Mouse (Mus musculus): ENCODE results near the gene Tapbp.
"Not testable (repeated sequence)": the region's sequence is repeated elsewhere in the genome, so short reads cannot be mapped to it uniquely, and the experiment has no call there.

The Tapbp gene

GRCm38 (mm10) chr17:33915671-33916250 is at the start of gene Tapbp, which contains the start of gene Zbtb22:
Tapbp (plus strand) TSS chr17:33915899.
Zbtb22 (plus strand) TSS chr17:33915904.
- peak; percentile 87 for DNase-seq (ENCODE audit: low spot score)

GRCm38 (mm10) chr17:33873537-33873936 is 42.2 kb upstream of the Tapbp start, which contains the start of gene Gm7029:
Gm7029 (plus strand) TSS chr17:33873837.
- not testable (repeated sequence) for DNase-seq (ENCODE audit: low spot score)

- no peak for DNase-seq (ENCODE audit: low spot score)
Observed at GRCm38 (mm10) chr17:33874411-33874810, 41.3 kb upstream of the Tapbp start.

GRCm38 (mm10) chr17:33875797-33876196 is 39.9 kb upstream of the Tapbp start:
- not testable (repeated sequence) for DNase-seq (ENCODE audit: low spot score)

GRCm38 (mm10) chr17:33884320-33884719 is 31.4 kb upstream of the Tapbp start:
- not testable (repeated sequence) for DNase-seq (ENCODE audit: low spot score)

- DNase-seq (ENCODE audit: low spot score): not testable (repeated sequence)
Observed at GRCm38 (mm10) chr17:33887802-33888201, 27.9 kb upstream of the Tapbp start.

- not testable (repeated sequence) for DNase-seq (ENCODE audit: low spot score)
Observed at GRCm38 (mm10) chr17:33888230-33888629, 27.5 kb upstream of the Tapbp start.

GRCm38 (mm10) chr17:33889941-33890532 is 25.7 kb upstream of the Tapbp start:
- not testable (repeated sequence) for DNase-seq (ENCODE audit: low spot score)

- DNase-seq (ENCODE audit: low spot score): peak; percentile 98
Observed at GRCm38 (mm10) chr17:33890533-33891059, 25.1 kb upstream of the Tapbp start, which contains the start of gene Kifc1. Kifc1 (minus strand) TSS chr17:33890661.

- no peak for DNase-seq (ENCODE audit: low spot score)
Observed at GRCm38 (mm10) chr17:33891357-33891756, 24.3 kb upstream of the Tapbp start.

GRCm38 (mm10) chr17:33891892-33892291 is 23.8 kb upstream of the Tapbp start:
- DNase-seq (ENCODE audit: low spot score): not testable (repeated sequence)

- no peak for DNase-seq (ENCODE audit: low spot score)
Observed at GRCm38 (mm10) chr17:33892429-33892828, 23.3 kb upstream of the Tapbp start.

GRCm38 (mm10) chr17:33893011-33893410 is 22.7 kb upstream of the Tapbp start:
- not testable (repeated sequence) for DNase-seq (ENCODE audit: low spot score)

GRCm38 (mm10) chr17:33897114-33897794 is 18.4 kb upstream of the Tapbp start:
- DNase-seq (ENCODE audit: low spot score): no peak

GRCm38 (mm10) chr17:33898193-33898592 is 17.5 kb upstream of the Tapbp start:
- not testable (repeated sequence) for DNase-seq (ENCODE audit: low spot score)

GRCm38 (mm10) chr17:33899642-33900041 is 16.1 kb upstream of the Tapbp start:
- no peak for DNase-seq (ENCODE audit: low spot score)

GRCm38 (mm10) chr17:33900281-33900988 is 15.3 kb upstream of the Tapbp start:
- DNase-seq (ENCODE audit: low spot score): no peak

- DNase-seq (ENCODE audit: low spot score): no peak
Observed at GRCm38 (mm10) chr17:33900989-33901314, 14.7 kb upstream of the Tapbp start.

- DNase-seq (ENCODE audit: low spot score): no peak
Observed at GRCm38 (mm10) chr17:33901653-33902052, 14.0 kb upstream of the Tapbp start.

GRCm38 (mm10) chr17:33902079-33902478 is 13.6 kb upstream of the Tapbp start:
- DNase-seq (ENCODE audit: low spot score): no peak

- DNase-seq (ENCODE audit: low spot score): no peak
Observed at GRCm38 (mm10) chr17:33902491-33902890, 13.2 kb upstream of the Tapbp start.

Data from urinary bladder, postnatal 25 days (tissue).